Mouse (Mus musculus): ENCODE results near the gene Shroom1.

Gene Shroom1

GRCm38 (mm10) chr11:53483159-53483891 lies 26.3 kb downstream of the Shroom1 start:
- POLR2A ChIA-PET, result no interaction called here
- CTCF ChIA-PET, result interaction anchor here in 3 of 4 experiments (0.6 to 2.8 kb wide), 7 partner anchors 13 to 254 kb away, joined by 3 to 14 read pairs (median 3); partner anchors contain the start of gene Gm9837 (in 2 of the 3)

- ChIA-PET POLR2A (interaction anchor here in 1 of 4 experiments (1.2 to 2.1 kb wide), 3 partner anchors 10 to 55 kb away, joined by 3 to 10 read pairs (median 5); partner anchors contain the start of genes Gdf9 and Uqcrq), CTCF (interaction anchor here (0.6 to 2.6 kb wide), 11 partner anchors 13 to 251 kb away, joined by 3 to 18 read pairs (median 5); partner anchors contain the start of gene Gm9837 (in 2 of the 4))
These were observed 28.7 kb downstream of the Shroom1 start for GRCm38 (mm10) chr11:53485719-53486118.

GRCm38 (mm10) chr11:53486351-53486750 lies 29.3 kb downstream of the Shroom1 start:
- POLR2A ChIA-PET, result interaction anchor here in 3 of 4 experiments (0.5 to 2.1 kb wide), 11 partner anchors 9 to 1068 kb away, joined by 3 to 10 read pairs (median 3); partner anchors contain the start of genes Gdf9 (in 2 of the 3), Uqcrq (in 2 of the 3), Rad50 (in 1 of the 3) and Sept8 (in 1 of the 3)

GRCm38 (mm10) chr11:53486822-53487594 lies 30.0 kb downstream of the Shroom1 start:
- CTCF ChIA-PET, result interaction anchor here (0.6 to 2.6 kb wide), 27 partner anchors 13 to 444 kb away, joined by 3 to 18 read pairs (median 3); partner anchors contain the start of gene Gm9837 (in 3 of the 4)
- POLR2A ChIA-PET, result interaction anchor here in 3 of 4 experiments (0.5 to 2.1 kb wide), 12 partner anchors 9 to 1068 kb away, joined by 3 to 10 read pairs (median 3); partner anchors contain the start of genes Gdf9 (in 2 of the 3), Uqcrq (in 2 of the 3), Rad50 (in 1 of the 3) and Sept8 (in 1 of the 3)

More at GRCm38 (mm10) chr11:53486351-53486750, 29.3 kb downstream of the Shroom1 start:
- CTCF ChIA-PET, result interaction anchor here (0.6 to 2.6 kb wide), 21 partner anchors 14 to 251 kb away, joined by 3 to 18 read pairs (median 4); partner anchors contain the start of gene Gm9837 (in 3 of the 4)

DNA sequence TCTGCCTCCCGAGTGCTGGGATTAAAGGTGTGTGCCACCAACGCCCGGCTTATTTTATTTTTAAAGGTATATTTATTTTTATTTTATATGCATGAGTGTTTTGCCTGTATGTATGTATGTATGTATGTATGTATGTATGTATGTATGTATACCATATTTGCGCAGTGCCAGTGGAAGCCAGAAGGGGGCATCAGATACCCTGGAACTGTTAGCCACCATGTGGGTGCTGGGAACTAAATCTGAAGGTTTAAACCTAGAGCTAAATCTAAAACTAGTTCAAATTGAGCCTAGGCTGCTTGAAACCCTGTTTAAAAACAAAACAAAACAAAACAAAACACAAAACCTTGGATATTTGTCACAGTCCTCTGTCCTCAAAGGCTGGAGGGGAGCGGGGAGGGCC lies 32.0 kb downstream of the Shroom1 start:
- POLR2A ChIA-PET, result interaction anchor here in 1 of 4 experiments (0.9 to 1.3 kb wide), 4 partner anchors 10 to 58 kb away, joined by 3 to 4 read pairs (median 3); partner anchors contain the start of genes Gdf9 and Uqcrq
- CTCF ChIA-PET, result interaction anchor here in 2 of 4 experiments (0.6 to 1.4 kb wide), 7 partner anchors 36 to 782 kb away, joined by 3 to 9 read pairs (median 5); no protein-coding TSS in a partner anchor

DNA sequence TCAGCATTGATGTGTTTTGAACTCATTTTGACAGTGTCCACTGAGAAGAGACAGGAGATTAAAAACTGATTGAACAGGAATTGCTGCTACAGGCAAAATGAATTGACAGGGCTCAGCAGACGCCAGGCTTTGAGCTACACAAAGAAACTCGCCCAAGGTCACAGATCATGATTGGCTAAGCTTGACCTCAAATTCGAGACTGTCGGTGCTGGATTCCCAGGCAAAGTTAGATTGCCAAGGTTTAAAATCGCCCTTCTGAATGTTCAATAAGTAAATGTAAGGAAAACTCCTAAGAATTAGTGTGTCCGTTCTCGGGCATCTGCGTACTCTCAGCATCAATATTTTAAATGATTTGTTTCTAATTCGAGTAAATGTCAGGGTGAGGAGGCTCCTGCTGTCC lies 32.4 kb downstream of the Shroom1 start:
- POLR2A ChIA-PET, result interaction anchor here in 2 of 4 experiments (0.6 to 1.3 kb wide), 5 partner anchors 10 to 1190 kb away, joined by 3 to 4 read pairs (median 3); partner anchors contain the start of genes Gdf9 (in 1 of the 2) and Uqcrq (in 1 of the 2)
- CTCF ChIA-PET, result interaction anchor here in 3 of 4 experiments (0.6 to 1.4 kb wide), 8 partner anchors 36 to 782 kb away, joined by 3 to 9 read pairs (median 4); no protein-coding TSS in a partner anchor

GRCm38 (mm10) chr11:53491954-53492401 lies 35.0 kb downstream of the Shroom1 start:
- POLR2A ChIA-PET, result interaction anchor here in 2 of 4 experiments (0.8 to 1.3 kb wide), 2 partner anchors 12 to 75 kb away, joined by 4 read pairs; partner anchors contain the start of gene Kif3a (in 1 of the 2)
- CTCF ChIA-PET, result no interaction called here

DNA sequence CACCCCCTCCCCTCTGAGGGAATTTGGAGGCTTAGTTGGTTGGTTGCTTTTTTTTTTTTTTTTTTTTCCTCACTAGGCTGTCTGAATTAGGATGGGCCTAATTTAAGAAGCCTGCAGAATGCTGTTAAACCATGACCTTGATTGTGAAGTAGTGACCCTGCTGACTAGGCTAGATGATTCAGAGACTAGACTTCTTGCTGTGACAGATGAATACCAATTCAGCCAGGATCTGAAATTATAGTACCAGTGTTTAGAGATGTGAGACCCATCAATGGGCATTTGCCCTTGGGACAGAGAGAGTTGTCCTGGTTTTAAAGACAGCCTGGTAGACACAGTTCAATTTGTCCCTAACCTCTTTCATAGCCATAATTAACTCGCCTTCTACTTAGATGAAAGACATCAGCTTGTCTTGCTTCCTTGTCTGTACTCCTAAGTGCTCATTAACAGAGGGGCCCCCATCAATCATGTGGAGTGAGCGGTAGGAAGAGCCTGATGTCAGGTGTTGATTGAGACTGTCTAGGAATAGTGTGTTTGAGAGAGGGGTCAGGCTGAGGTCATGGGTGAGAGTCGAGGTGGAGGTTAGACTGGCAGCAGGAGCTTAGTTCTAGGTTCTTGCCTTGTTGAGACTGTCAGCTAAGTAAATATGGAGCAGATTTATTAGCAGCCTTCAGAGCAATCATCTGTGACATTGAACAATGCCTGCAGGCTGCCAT lies 36.4 kb downstream of the Shroom1 start:
- ChIA-PET CTCF (interaction anchor here in 2 of 4 experiments (0.5 to 0.9 kb wide), 3 partner anchors 23 to 771 kb away, joined by 3 to 4 read pairs (median 4); partner anchors contain the start of gene Gm9837 (in 1 of the 2)), POLR2A (interaction anchor here in 2 of 4 experiments (0.6 to 1.3 kb wide), 3 partner anchors 13 to 62 kb away, joined by 3 to 4 read pairs (median 3); partner anchors contain the start of genes Gdf9 (in 1 of the 2), Gm9945 (in 1 of the 2) and Sowaha (in 1 of the 2))

GRCm38 (mm10) chr11:53495417-53495816 lies 38.4 kb downstream of the Shroom1 start:
- ChIA-PET CTCF (interaction anchor here in 1 of 4 experiments (1.3 to 2.3 kb wide), 2 partner anchors 25 to 29 kb away, joined by 3 to 5 read pairs; partner anchors contain the start of gene Gm9837), POLR2A (interaction anchor here in 1 of 4 experiments (1.5 to 3.3 kb wide), 3 partner anchors 9 to 13 kb away, joined by 4 to 8 read pairs (median 5); no protein-coding TSS in a partner anchor)

GRCm38 (mm10) chr11:53496946-53497345 lies 39.9 kb downstream of the Shroom1 start:
- ChIA-PET POLR2A (interaction anchor here in 1 of 4 experiments (3.3 kb wide), 1 partner anchor 11 kb away, joined by 8 read pairs; no protein-coding TSS in a partner anchor), CTCF (interaction anchor here in 1 of 4 experiments (2.3 kb wide), 1 partner anchor 27 kb away, joined by 5 read pairs; the partner anchor contains the start of gene Gm9837)

DNA sequence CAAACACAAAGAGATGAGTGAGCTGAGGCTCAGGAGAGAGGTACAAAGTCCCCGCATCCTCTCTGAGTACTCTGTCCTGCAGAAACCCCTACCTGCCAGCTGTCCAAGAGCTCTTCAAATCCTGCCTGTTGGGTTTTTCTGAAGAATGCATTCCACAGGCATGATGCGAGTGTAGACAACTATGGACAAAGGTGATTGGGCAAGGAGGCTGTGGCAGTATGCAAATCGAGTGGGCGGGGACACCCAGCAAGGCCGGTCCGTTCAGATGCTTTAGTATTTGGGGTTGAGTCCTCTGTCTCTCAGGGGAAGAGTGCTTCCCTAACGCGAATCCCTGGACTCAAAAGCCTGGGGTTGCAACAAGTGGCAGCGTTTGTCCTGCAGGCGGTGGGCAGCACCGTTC lies 43.6 kb downstream of the Shroom1 start:
- POLR2A ChIA-PET, result interaction anchor here in 2 of 4 experiments (0.8 to 1.2 kb wide), 2 partner anchors 8 to 10 kb away, joined by 3 to 4 read pairs; no protein-coding TSS in a partner anchor

GRCm38 (mm10) chr11:53502039-53502765 lies 45.2 kb downstream of the Shroom1 start:
- POLR2A ChIA-PET, result no interaction called here
- CTCF ChIA-PET, result interaction anchor here in 2 of 4 experiments (0.6 kb wide), 2 partner anchors 36 to 436 kb away, joined by 3 to 8 read pairs; no protein-coding TSS in a partner anchor

More for the DNA sequence above, 43.6 kb downstream of the Shroom1 start:
- CTCF ChIA-PET, result interaction anchor here in 1 of 4 experiments (1.4 kb wide), 1 partner anchor 14 kb away, joined by 5 read pairs; no protein-coding TSS in a partner anchor

DNA sequence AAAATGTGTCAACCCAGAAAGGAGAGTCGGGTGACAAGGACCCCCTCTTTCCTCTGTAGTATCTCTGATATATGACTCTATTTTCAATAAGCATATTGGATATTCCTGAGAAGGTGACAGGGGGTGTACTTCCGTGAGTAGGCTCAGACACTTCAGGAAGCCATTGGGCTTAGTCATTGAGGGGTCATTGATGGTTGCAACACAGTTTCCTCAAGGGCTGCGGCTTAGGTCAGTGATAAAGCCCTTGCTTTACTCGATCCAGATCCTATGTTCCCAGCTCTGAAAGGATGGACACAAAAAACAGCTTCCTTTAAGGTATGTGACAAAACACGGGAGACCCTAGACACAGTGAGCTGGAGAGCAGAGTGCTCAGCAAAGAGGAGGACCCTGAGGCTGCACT lies 46.7 kb downstream of the Shroom1 start:
- ChIA-PET POLR2A (interaction anchor here in 1 of 4 experiments (1.0 kb wide), 1 partner anchor 9 kb away, joined by 4 read pairs; no protein-coding TSS in a partner anchor), CTCF (no interaction called here)

- ChIA-PET CTCF (interaction anchor here in 1 of 4 experiments (1.5 kb wide), 1 partner anchor 85 kb away, joined by 4 read pairs; no protein-coding TSS in a partner anchor), POLR2A (interaction anchor here in 1 of 4 experiments (1.0 to 1.6 kb wide), 2 partner anchors 9 to 16 kb away, joined by 4 to 6 read pairs; no protein-coding TSS in a partner anchor)
These were observed 47.4 kb downstream of the Shroom1 start for GRCm38 (mm10) chr11:53504376-53504775.

DNA sequence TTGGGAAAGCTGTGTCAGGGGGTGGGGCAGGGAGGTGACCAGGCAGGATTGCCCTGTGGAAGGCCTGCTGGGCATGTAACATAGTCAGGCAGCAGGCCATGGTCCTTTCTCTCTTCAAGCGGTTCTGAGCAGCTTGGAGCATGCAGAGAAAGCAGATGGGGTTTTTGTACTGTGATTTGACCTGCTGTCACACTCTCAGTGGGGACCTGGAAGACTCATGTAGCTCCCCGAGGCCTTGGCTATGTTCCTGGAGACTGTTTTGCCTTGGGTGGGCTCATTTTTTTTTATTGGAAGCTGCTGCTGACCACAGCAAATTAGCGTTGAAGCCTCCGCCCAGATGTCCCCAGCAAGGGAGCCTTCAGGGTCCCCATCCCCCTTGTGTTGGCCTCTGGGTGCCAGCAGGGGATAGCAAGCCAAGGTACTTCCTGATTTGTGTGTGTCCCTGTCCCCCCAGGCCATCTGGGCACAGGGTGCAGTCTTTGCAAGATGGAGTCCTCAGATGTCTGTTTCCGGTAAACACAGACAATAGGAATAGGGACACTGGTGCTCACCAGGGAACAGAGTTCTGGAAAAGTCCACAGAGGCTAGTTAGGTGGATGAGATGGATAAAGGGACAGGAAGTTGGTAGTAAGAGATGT lies 48.1 kb downstream of the Shroom1 start:
- CTCF ChIA-PET, result interaction anchor here in 3 of 4 experiments (0.6 to 1.5 kb wide), 3 partner anchors 19 to 445 kb away, joined by 3 to 4 read pairs (median 3); no protein-coding TSS in a partner anchor
- POLR2A ChIA-PET, result interaction anchor here in 1 of 4 experiments (1.0 to 1.6 kb wide), 2 partner anchors 10 to 16 kb away, joined by 4 to 6 read pairs; no protein-coding TSS in a partner anchor

All from embryonic stem cell, embryonic (primary cell).